Mouse (Mus musculus) lung, postnatal 14 days (tissue): ENCODE results near the gene Sertad2.

Experiments used
- DNase-seq: peaks from one replicate; pipeline ENCODE4 v3.0.0; 2021

Gene Sertad2

GRCm38 (mm10) chr11:20542739-20543452 is at the start of gene Sertad2:
TSS of gene Sertad2 (plus strand) at chr11:20543253.
- peak; percentile 99 for DNase-seq

- no peak for DNase-seq
These were observed 49.0 kb upstream of the Sertad2 start for GRCm38 (mm10) chr11:20493922-20494626.

GRCm38 (mm10) chr11:20500516-20500915 is 42.5 kb upstream of the Sertad2 start:
- DNase-seq: no peak

GRCm38 (mm10) chr11:20501160-20501955 is 41.7 kb upstream of the Sertad2 start:
- no peak for DNase-seq

- no peak for DNase-seq
These were observed 29.5 kb upstream of the Sertad2 start for GRCm38 (mm10) chr11:20513574-20513973.

GRCm38 (mm10) chr11:20514757-20515156 is 28.3 kb upstream of the Sertad2 start:
- no peak for DNase-seq

GRCm38 (mm10) chr11:20521321-20521720 is 21.7 kb upstream of the Sertad2 start:
- no peak for DNase-seq

GRCm38 (mm10) chr11:20522750-20523149 is 20.3 kb upstream of the Sertad2 start:
- no peak for DNase-seq

GRCm38 (mm10) chr11:20524435-20524834 is 18.6 kb upstream of the Sertad2 start:
- DNase-seq: no peak

- no peak for DNase-seq
These were observed 17.1 kb upstream of the Sertad2 start for GRCm38 (mm10) chr11:20525909-20526308.

GRCm38 (mm10) chr11:20527901-20528300 is 15.2 kb upstream of the Sertad2 start:
- no peak for DNase-seq

- DNase-seq: no peak
These were observed 11.4 kb upstream of the Sertad2 start for GRCm38 (mm10) chr11:20531682-20531991.

GRCm38 (mm10) chr11:20531992-20532881 is 10.8 kb upstream of the Sertad2 start:
- DNase-seq: peak; percentile 59

- DNase-seq: no peak
These were observed 9.8 kb upstream of the Sertad2 start for GRCm38 (mm10) chr11:20533231-20533630.

- no peak for DNase-seq
These were observed 5.8 kb upstream of the Sertad2 start for GRCm38 (mm10) chr11:20537221-20537620.

- DNase-seq: no peak
These were observed 4.6 kb upstream of the Sertad2 start for GRCm38 (mm10) chr11:20538496-20538895.

GRCm38 (mm10) chr11:20541280-20541679 is 1.8 kb upstream of the Sertad2 start:
- no peak for DNase-seq

GRCm38 (mm10) chr11:20541995-20542637 is 937 bp upstream of the Sertad2 start:
- DNase-seq: no peak

- peak; percentile 28 for DNase-seq
These were observed 534 bp downstream of the Sertad2 start for GRCm38 (mm10) chr11:20543453-20544120.

- no peak for DNase-seq
These were observed 1.3 kb downstream of the Sertad2 start for GRCm38 (mm10) chr11:20544376-20544775.

GRCm38 (mm10) chr11:20544801-20545515 is 1.9 kb downstream of the Sertad2 start:
- no peak for DNase-seq
